Mouse (Mus musculus): ENCODE measurements around the gene Ugt1a5.

The Ugt1a5 gene

DNA sequence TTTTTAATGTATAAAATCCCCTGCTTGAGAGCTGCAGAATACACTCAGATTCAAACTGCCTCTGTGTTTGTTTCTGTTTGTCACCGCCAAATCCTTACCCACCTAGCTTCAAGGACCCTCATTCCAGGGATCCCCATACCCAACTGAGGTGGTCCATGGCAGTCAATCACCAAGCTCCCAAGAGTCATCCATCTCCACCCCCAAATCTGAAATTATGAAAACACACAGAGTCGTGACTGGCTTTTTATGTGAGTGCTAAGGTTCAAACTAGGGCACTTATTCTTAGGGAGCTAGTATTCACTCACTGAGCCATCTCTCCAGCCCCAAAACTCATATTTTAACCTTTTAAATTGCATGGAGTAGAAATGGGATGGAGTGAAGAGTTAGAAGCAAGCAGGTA is 59.5 kb downstream of the Ugt1a5 start:
- peak in 1 of 2 experiments; percentile 0 for DNase-seq

DNA sequence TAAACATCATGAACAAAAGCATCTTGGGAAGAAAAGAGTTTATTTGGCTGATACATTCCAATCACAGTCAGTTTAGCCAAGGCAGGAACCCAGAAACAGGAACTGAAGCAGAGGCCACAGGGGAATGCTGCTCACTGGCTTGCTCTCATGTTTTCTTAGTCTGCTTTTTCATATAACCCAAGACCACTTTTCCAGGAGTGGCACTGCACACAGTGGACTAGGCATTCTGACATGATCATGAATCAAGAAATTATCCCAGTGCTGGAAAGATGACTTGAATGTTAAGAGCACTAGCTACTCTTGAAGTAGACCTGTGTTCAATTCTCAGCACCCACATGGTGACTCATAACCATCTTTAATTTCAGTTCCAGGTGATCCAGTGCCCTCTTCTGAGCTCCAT is 59.9 kb downstream of the Ugt1a5 start:
- no peak for DNase-seq

DNA sequence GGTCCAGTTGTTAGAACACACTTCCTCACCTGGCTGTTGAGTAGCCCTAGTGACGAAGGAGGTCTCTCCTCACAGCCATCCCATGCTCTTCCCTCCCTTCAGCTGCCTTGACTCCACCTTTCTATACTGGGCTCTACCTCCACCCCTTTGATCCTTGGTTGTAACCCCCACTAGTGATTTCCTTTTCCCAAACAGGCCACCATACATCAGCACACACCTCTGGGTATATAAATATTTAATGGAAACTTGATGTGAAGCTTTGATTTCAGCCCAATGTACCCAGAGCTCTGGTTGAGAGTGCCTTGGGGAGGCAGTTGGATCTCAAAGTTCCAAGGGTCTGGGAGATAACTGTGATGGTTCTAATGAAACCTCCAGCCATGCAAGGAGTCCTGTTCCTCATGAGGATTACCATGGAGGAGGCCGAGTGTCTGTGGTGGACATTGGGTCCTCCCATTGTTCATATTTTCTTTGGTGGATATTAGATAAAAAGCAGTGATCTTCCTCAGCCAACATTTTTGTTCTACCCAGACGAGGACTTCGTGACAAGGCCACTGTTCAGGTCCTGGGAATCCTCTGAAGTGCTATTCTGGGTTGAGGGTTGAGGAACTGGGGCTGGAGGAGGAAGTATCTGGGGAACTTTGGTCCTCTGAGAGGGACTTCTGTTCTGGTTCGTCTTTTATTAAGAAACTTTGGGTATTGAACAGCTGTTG is 61.0 kb downstream of the Ugt1a5 start, which contains the start of gene Mroh2a:
Mroh2a (plus strand) TSS at position 317 of the 710 bp plus-strand sequence.
- peak in 1 of 2 experiments; percentile 40 for DNase-seq

DNA sequence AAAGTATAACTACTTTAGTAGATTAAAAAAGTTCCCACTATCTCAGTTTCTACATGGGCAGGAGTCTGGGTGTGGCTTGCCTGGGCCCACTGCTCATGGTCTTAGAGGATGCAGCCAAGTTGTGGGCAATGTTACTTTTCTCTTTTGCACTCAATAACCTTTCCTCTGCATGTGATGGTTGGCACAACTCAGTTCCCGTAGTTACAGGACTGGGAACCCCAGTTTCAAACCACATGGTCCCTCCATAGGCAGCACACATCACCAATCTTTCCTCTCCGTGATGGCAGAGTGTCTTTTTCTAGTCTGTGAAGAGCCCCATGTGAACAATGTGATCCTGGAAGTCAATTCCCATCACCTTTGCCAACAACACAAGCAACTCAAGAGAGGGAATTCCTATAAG is 61.7 kb downstream of the Ugt1a5 start:
- peak in 1 of 2 experiments; percentile 39 for DNase-seq

DNA sequence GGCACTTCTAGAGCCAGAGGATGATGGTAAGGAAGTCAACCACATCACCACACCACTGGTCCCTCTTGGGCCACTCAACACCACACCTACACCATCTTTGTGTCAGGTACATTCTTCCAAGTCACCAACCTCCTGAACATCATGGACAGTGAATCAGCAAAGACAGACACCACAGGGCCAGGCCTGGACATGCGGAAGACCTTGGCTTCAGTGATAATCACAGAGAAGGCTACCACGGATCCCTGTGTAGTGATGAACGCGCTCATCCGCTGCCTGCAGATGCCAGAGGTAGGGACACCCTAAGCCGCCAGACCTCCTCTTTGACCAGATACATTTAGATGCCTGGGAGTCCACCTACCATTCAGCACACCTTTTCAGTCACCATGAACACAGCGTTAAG is 62.3 kb downstream of the Ugt1a5 start:
- DNase-seq, result peak; percentile 1 to 22

DNA sequence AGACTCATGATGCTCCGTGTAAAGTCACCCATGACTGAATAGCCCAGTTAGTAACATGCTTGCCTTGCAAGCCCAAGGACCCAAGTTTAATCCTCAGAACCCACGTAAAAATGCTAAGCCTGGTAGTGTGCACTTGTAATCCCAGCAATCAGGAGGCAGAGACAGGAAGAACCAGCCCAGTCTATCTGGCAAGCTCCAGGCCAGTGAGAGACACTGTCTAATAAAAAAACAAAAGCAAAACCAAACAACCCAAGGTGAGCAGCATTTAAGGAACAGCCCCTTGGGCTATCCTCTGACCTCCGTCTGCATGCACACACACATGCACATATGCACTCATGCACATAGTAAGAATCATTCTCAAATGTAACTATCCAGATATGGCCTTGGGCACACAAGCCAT is 63.8 kb downstream of the Ugt1a5 start:
- DNase-seq, result no peak

DNA sequence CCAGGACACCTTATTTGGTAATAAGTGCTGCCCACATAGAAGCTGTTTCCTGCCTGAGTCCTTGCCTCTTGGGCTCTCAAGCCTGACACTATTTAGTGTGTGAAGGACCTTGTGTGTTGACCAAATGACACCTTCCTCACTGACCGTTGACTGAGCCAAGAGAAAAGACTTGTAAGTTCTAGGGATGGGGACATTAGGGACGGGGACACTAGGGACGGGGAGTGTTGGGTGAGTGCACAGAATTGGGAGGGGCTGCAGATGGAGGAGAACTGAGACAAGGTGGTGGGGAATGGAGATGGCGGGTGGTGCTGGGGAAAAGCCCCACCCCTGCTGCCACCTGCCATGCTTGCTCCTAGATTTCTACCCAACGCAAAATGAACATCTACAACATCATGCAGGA is 64.2 kb downstream of the Ugt1a5 start:
- DNase-seq, result peak in 1 of 2 experiments; percentile 11

DNA sequence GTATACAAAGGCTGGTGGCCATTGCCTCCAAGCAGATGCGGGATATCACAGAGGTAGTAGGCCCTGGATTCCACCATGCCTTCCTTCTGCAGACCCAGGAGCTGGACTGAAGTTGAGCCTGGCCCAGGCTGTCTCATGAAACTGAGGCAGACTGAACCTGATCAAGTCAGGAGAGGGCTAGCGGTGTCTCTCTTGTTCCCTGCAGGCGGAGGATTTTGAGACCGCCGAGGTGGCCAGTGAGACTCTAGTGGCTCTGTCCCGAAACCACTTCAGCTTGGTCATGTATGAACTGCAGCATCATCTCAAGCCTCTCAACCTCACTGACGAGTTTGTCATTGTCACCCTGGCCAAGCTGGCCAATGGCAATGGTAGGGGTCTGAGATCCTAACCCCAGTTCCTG is 64.6 kb downstream of the Ugt1a5 start:
- DNase-seq, result peak in 1 of 2 experiments; percentile 8

DNA sequence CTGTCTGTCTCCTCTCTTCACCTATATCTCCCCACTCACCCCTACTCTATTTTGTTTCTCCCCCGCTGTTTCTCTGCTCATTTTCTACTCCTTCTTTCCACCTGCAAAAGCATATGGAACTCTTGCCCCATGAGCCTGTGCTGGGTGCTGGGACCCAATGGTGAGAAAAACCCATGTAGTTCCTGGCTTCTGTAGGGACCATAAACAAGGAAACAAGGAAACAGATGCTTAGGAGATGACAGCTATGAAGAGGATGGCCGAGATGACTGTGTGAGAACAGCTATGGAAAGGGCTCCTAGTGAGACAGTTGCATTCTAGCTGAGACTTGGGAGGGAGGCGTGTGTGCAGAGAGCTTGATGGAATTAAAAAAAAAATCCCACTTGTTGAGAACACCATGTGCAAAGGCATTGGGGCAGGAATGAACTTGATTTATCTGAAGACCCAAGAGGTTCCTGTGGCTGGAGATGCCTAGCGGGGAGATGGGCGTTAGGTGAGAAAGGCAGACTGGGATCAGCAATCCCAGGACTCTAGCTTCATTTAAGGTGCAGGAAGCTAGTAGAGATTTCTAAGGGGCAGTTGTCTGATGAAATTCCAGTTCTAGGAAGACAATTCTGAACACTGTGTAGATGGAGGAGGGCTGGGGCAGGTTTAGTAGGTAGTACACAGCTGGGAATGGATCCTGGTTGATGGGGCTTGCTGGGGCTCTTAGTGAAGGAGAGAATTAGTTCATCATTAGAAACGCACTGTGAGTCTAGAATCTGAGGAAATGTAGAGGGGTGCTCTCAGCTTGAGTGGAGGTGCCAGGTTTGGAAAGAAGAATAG is 65.4 kb downstream of the Ugt1a5 start:
- peak in 1 of 2 experiments; percentile 9 for DNase-seq

DNA sequence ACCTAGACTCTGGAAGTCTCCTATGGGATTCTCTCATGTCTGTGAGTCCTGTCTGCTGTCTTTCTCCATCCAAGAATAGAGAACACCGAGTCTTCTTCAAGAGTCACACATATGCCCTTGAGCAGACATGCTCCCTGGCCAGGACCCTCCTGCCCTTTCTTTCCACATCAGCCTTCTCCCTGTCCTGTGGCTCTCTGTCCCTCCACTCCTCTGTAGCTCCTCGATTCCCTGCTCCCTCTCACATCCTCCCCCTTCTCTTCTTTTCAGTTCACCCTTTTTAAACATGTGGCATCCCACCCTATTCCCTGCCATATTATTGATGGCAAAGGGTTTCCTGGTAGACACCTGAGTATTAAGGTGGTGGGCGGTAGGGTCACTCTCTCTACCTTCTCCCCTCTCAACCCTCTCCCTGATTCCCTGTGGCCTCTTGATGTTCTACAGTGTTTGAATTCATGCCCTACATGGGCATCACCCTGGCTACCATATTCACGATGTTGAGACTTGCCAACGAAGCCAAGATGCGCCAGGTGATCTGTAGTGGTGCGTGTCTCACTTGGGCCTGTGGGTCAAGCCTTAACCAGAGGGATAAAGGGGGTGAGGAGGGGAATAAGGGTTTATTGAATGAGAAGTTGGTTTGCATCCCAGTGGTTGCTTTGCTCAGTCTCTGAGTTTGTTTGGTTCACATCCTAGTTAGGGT is 66.1 kb downstream of the Ugt1a5 start:
- DNase-seq, result peak in 1 of 2 experiments; percentile 12

DNA sequence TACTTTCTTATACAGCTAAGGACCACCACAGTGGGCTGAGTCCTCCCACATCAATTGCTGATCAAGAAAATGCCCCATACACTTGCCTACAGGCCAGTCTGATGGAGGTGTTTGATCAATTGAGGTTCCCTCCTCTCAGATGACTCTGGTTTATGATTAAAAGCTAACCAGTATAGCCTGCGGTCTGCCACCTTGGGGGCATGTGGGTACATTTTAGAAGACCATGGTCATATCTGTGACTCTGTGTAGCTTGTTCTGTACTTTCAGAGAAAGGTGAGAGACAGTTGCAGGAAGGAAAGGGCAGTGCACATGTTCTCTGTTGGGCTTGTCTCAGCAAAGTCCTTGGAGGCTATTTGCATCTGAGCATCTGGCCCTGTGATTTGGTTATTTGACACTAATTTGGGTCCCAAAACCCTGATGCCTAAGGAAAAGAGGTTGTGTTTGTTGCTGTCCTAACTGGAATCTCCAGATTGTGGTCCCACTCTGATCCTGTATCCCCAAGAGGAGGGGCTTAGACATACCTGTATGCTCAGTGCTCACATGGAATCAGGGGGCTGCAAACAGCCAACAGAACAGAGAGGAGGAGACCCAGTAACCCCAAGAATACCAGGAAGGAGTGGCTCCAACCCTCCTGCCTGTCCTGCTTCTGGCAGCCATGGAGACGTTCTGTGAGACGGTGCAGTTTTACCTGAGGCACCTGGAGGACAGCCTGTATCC is 67.0 kb downstream of the Ugt1a5 start:
- DNase-seq, result no peak

DNA sequence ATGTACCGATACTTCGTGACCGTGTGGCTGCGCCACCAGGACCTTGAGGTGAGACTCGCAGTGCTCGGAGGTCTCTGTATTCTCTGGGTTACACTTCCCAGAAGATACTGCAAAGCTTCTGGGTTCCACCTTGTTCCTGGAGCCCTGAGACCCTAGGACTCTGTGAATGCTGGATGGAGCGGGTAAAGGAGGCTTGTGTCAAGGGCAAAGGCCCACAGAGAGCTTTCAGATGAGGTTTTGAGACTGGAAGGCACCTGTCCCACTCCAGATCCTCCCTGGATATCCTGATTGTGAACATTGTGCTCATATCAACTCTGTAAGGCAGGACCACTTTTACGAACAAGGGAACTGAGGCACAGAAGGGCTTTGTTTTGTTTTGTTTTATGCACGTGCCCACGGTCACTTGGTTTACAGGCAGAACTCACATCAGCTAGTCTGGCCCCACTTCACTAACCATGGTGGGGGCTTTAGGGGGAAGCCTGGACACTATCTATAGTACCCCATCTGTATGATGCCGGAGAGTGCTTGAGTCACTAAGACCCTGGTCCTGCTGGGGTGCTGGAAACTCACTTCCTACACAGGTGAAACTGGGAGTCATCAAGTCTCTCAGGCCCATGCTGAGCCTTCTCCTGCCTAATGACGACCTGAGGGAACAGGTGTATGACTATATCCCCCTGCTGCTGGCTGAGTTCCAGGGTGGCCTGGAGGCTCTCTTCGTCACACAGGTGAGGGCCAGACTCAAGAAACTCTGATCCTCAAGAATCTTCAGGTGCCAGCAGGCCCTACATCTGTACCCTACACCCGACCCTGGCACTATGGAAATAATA is 67.8 kb downstream of the Ugt1a5 start:
- no peak for DNase-seq

DNA sequence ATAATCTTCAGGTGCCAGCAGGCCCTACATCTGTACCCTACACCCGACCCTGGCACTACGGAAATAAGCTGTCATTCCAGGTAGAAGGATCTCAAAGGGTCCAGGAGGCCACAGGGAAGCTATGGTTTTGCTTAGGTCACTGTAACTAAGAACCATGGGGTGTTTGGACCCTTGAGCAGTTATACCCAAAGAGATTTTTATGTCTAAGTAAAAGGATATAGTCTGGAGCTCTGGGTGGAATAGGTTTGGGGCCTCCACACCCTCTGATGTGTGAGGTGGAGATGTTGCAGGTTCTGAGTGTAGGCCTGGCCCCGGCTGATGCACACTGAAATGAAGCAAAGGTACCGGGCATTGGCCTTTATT is 68.4 kb downstream of the Ugt1a5 start:
- no peak for DNase-seq

DNA sequence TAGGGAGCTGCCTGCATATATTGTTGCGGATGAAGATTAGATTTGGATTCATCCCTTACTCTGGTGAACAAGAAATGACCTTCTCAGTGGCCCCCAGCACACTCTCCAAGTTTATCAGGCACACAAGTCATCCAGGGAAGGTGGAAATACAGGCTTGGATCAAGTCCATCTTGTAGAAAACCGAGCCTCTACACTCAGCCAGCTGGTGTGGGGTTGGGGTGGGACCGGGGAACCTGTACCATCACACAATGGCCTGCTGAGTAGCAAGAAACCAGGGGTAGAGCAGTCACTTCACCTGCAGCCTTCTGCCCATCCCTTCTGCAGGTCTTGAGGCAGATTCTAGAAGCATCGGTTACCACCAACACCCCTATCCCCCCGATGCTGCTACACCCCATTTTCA is 68.8 kb downstream of the Ugt1a5 start:
- no peak for DNase-seq

DNA sequence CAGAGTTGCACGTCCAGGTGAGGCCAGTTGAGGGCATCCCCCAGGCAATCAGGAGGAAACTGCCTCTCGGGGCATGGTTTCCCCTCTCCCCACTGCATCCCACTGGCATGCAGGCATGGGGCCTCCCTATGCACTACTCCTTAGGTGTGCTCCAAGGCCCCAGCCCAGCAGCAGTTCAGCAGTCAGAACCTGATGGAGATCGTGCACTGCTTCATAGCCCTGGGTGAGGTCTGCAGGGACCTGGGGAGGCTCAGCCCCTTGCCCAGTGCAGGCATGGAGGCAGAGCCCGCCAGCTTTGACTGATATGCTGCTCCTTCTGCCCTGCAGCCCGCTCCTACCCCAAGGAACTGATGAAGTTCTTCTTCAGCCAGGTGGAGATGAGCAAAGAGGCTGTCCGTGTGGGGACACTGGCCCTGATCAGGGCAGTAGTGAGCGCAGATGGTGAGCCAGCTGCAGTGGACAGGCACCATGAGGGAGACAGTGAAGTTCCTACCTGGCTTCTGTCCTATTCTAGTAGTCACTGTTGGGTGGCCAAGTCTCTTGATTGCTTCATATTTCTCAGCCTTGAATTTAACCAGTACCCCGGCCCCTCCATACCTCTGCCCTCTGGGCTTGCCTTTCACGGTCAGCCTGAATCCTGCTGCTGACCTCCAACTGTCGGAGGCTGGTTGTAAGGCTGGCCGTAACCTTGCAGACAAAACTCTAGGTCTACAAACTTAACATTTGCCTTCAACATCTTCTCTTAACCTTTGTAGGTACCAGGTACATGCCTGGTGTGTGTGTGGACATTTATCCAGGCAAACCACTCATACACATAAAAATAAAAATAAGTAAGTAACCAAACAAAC is 69.5 kb downstream of the Ugt1a5 start:
- no peak for DNase-seq

DNA sequence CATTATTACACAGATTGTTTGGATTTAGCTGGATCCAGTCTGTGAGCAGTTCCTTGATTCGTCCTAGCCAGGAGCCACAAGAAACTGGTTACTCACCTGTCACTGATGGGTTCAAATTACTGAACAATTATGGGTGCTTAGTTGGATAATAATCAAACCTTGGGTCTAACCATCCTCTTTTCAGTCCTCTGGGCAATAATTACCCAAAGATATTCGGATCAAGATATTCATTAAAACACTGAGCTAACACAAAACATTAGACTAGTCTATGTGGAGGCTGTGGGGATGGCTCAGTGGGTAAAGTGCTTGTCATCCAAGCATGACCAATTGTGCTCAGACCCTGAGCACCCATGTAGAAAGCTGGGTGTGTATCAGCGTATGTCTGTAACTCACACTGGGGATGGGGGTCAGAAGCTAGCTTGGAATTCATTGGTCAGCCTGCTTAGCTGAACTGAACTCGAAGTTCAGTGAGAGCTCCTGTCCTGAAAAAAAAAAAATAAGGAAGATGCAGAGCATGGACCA is 70.1 kb downstream of the Ugt1a5 start:
- DNase-seq, result no peak

DNA sequence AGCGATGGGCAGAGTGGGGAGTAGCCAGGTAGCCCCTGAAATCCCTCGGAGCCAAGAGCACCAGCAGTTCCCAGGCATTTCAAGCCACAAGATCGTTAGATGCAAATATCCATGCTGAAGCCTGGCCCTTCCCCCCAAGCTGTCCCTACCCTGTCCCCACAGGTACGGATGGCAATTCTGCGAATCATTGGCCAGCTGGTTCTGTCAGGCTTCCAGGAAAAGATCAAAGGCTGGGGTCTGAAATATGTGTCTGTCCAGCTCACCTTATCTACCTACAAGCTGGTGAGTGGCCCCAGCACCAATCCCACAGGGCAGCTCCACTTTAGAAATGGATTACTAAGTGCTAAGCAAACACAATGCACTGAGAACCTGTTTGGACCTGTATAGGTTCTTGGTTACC is 71.5 kb downstream of the Ugt1a5 start:
- DNase-seq, result peak in 1 of 2 experiments; percentile 48

DNA sequence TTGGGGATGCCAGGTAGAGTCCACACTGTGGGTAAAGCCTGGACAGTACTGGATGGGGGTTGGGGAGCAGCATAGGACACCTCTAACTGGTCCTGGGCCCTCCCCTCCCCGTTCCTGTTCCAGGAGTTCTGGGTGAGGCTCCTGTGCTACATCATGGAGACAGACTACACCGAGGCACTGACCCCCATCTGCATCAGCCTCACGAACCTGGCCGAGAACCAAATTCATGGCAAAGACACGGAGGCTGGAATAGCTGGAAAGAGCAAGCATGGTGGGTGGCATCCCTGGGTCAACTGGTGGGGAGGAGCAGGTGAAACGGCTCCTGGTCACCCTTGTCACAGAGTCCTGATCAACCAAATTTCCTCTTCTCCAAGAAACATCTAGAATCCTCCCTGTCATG is 73.0 kb downstream of the Ugt1a5 start:
- DNase-seq, result no peak

DNA sequence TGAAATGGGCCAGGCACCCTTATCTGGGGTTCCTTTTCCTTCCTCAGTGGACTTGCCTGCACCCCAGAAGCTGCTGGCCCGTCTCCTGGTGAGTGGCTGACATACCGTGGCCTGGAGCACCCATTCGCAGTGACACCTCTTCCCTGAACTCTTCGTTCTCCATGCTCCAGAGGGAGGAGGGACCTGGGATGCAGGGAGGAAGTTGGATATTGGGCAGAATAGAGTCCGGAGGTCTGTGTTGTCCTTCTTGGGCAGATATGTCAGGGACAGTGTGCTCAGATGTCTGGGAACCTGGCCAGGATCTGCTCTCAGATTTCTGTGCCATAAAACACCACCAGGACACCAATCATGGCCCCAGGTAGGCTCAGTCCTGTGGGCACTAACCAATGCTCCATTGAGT is 74.3 kb downstream of the Ugt1a5 start:
- DNase-seq, result no peak

DNA sequence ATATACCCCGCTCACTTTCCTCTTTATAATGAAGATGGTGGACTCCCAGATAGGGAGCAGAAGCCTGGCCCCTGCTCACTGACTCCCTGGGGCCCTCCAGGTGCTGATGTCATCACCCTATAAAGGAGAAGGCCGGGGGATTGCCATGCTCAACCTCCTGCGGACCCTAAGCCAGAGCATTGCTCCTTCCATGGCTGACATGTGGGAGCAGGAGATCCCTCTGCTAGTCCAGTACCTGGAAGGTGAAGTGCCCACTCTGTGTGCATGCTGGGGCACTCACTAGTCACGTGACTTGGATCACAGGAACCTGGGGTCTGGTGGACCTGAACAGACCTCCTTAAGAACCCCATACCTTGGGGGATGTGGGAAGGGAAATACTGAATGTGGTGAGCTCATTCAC is 74.8 kb downstream of the Ugt1a5 start:
- no peak for DNase-seq

DNA sequence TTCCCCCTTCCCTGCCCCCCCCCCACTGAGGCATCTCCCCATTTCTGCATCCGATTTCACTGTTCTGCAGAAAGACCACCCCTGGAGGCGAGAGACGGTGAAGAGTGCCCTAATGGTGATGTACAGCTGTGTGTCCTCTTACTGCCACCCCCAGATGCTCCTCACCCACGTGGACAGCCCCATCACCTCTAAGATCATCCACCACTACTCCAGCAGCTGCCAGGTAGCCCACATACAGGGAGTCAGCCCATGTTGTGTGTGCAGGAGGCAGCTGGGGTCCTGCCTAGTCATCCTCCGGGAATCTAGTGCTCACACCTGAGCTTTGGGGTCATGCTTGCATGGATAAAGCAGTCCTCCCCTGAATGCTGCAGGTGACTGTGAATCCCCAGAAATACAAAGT is 78.0 kb downstream of the Ugt1a5 start:
- DNase-seq, result no peak
